Mouse (Mus musculus): ENCODE measurements around the gene Ccdc18.
"Not testable (repeated sequence)": the region's sequence is repeated elsewhere in the genome, so short reads cannot be mapped to it uniquely, and the experiment has no call there.

Ccdc18 gene

DNA sequence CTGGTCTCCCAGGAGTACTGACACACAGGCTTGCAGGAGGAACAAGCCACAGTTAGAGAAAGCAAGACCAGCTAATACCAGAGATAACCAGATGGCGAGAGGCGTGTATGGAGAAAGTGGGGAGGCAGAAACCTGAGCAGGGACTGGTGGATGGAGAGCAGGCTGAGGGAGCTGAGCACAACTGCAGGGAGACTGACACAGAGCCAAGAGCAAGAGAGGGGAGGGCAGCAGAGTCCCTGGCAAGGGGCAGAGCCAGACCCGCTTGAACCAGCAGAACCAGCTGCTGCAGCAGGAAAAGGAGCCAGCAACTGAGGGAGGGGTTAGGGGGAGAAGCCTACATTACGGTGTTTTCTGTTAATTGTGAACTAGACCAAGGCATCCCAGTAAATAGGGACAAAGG, 130.0 kb downstream of the Ccdc18 start:
- DNase-seq (ENCODE audit: low read depth, low spot score) = peak; percentile 85

DNA sequence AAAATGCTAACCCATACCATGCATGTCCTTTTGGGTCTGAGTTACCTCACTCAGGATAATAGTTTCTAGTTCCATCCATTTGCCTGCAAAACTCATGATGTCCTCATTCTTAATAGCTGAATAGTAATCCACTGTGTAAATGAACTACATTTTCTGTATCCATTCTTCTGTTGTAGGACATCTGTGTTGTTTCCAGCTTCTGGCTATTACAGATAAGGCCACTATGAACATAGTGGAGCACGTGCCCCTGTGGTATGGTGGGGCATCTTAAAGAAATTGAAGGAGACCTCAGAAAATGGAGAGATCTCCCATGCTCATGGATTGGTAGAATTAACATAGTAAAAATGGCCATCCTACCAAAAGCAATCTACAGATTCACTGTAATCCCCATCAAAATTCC, 131.1 kb downstream of the Ccdc18 start:
- not testable (repeated sequence) for DNase-seq (ENCODE audit: low read depth, low spot score)

- no peak for DNase-seq (ENCODE audit: low read depth, low spot score)
Measured at GRCm38 (mm10) chr5:108266990-108267389, 134.3 kb downstream of the Ccdc18 start.

- peak; percentile 95 for DNase-seq (ENCODE audit: low read depth, low spot score)
Measured at GRCm38 (mm10) chr5:108268127-108269062, 135.7 kb downstream of the Ccdc18 start, which contains the start of gene Dr1. TSS of gene Dr1 (plus strand) at chr5:108268897.

- DNase-seq (ENCODE audit: low read depth, low spot score) = peak; percentile 13
Measured at GRCm38 (mm10) chr5:108269063-108269810, 136.6 kb downstream of the Ccdc18 start.

DNA sequence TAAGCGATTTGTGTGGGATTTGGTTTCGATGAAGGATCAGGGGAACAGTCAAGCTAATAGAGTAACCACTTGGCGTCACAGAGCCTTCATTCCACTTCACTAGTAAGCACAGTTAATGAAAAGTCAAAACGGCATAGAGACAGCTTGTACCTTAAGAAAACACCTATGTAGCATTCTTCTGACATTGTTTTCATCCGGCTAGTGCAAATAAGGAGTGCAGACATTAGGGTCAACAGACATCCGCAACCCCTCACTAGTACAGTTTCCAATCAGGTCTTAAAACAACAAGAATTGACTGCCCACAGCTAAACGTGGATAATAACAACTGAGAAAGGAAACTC, 137.1 kb downstream of the Ccdc18 start:
- DNase-seq (ENCODE audit: low read depth, low spot score) = no peak

GRCm38 (mm10) chr5:108270415-108270814, 137.7 kb downstream of the Ccdc18 start:
- DNase-seq (ENCODE audit: low read depth, low spot score) = no peak

DNA sequence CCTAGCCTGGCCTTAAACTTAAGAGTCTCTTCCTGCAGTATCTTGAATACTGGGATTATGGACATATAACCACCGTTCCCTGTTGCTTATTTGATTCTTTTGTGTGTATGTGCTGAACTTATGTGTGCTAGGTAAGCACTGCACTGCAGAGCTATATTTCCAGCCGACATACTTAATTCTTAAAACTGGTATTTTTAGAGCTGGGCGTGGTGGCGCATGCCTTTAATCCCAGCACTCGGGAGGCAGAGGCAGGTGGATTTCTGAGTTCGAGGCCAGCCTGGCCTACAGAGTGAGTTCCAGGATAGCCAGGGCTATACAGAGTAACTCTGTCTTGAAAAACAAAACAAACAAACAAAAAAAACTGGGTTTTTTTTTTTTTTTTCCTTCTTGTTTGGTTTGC, 138.7 kb downstream of the Ccdc18 start:
- DNase-seq (ENCODE audit: low read depth, low spot score) = not testable (repeated sequence)
